Comparison of ENCODE assay signal across 16 mouse cellular contexts in the genomic region with DNA sequence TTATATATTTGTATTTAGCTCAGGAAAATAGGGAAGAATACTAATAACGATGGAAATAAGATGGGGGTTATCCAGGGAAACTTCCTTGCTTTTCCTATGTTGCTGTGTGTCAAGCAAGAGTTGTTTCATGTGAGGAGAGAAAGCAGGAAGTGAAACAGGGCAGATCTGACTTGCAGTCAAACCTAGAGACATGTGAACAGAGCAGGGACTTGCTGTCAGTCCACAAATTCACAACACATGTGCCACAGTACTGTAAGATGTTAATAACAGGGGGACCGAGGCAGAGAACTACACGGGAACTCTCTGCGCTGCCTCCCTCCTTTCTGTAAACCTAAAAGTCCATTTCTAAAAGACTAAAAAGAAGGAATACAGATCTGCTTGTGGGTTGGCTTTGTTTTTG.
A peak's percentile ranks its signal among the peaks of the same experiment; 100 is the strongest.
DNase-seq lines count a peak whose midpoint lies in the region; ATAC-seq and TF ChIP-seq lines count a peak whose summit lies in the region.
"Had no signal": no experiment of that assay in that cellular context is flagged by ENCODE, and none has a peak within 500 bp of the region (broad histone marks: within the 10 kb centered on the region; RNA-seq: fewer than 3 reads in every experiment).

No protein-coding gene starts in this region.

- no peaks in the 10 kb centered on the region for H3K36me3 ChIP-seq in heart, embryonic 11.5 days (ENCODE audit: control insufficient read depth, insufficient read depth, low read length)
- H3K36me3 ChIP-seq in midbrain, embryonic 10.5 days: no peaks in the 10 kb centered on the region
- no peaks in the 10 kb centered on the region for H3K36me3 ChIP-seq in midbrain, postnatal 0 days (ENCODE audit: insufficient read depth, low read length)
- H3K36me3 ChIP-seq in embryonic facial prominence, embryonic 14.5 days (ENCODE audit: control insufficient read depth, insufficient read depth, low read length): no peaks in the 10 kb centered on the region
- H3K36me3 ChIP-seq in myocyte (ENCODE audit: control insufficient read depth, insufficient read depth): no peaks in the 10 kb centered on the region
- H3K36me3 ChIP-seq: neural tube, embryonic 15.5 days had no signal

- no peaks in the 10 kb centered on the region for H3K9me3 ChIP-seq in heart, embryonic 11.5 days (replicated peaks; ENCODE audit: control insufficient read depth, low read length)
- H3K9me3 ChIP-seq in midbrain, embryonic 10.5 days (replicated peaks): no peaks in the 10 kb centered on the region
- H3K9me3 ChIP-seq in midbrain, postnatal 0 days (ENCODE audit: low read length): no peaks in the 10 kb centered on the region
- no peaks in the 10 kb centered on the region for H3K9me3 ChIP-seq in embryonic facial prominence, embryonic 14.5 days (ENCODE audit: control insufficient read depth, low read length)
- H3K9me3 ChIP-seq: neural tube, embryonic 15.5 days had no signal

- peak overlapping the region; percentile 57; the same call in 1 of the 2 replicates for H3K27ac ChIP-seq in heart, embryonic 11.5 days (ENCODE audit: low read depth, low read length)
- H3K27ac ChIP-seq in midbrain, embryonic 10.5 days (replicated peaks): peak overlapping the region; percentile 46; the same call in 1 of the 2 replicates
- H3K27ac ChIP-seq in midbrain, postnatal 0 days (ENCODE audit: low read depth, low read length): no peak overlapping the region
- peak overlapping the region; percentile 70 for H3K27ac ChIP-seq in embryonic facial prominence, embryonic 14.5 days (replicated peaks; ENCODE audit: low read depth, low read length)

- no peak for TF ChIP-seq CTCF in midbrain, postnatal 0 days (IDR thresholded peaks at IDR 0.05)

- H3K4me2 ChIP-seq in heart, embryonic 11.5 days: no peak overlapping the region
- H3K4me2 ChIP-seq in midbrain, postnatal 0 days (ENCODE audit: low read depth, low read length, poor library complexity, severe bottlenecking): no peak overlapping the region
- no peak overlapping the region for H3K4me2 ChIP-seq in embryonic facial prominence, embryonic 14.5 days (ENCODE audit: low read depth, low read length)
- peak overlapping the region; percentile 16 for H3K4me2 ChIP-seq in myocyte (ENCODE audit: low read depth)
- H3K4me2 ChIP-seq: neural tube, embryonic 15.5 days had no signal

- no peak overlapping the region for H3K4me3 ChIP-seq in heart, embryonic 11.5 days (ENCODE audit: low read depth, low read length)
- no peak overlapping the region for H3K4me3 ChIP-seq in midbrain, embryonic 10.5 days
- H3K4me3 ChIP-seq in midbrain, postnatal 0 days (ENCODE audit: low read depth, low read length): no peak overlapping the region
- H3K4me3 ChIP-seq in embryonic facial prominence, embryonic 14.5 days (ENCODE audit: low read depth, low read length): no peak overlapping the region
- no peak overlapping the region for H3K4me3 ChIP-seq in myocyte
- H3K4me3 ChIP-seq: neural tube, embryonic 15.5 days had no signal

- no peak overlapping the region for H3ac ChIP-seq in myocyte (ENCODE audit: control insufficient read depth, insufficient read length)

- no peak for DNase-seq in heart, postnatal 4 days
- DNase-seq in midbrain, embryonic 10.5 days (ENCODE audit: low spot score): no peak
- no peak for DNase-seq in midbrain, postnatal 0 days (ENCODE audit: low spot score)
- no peak for DNase-seq in embryonic facial prominence, embryonic 14.5 days (ENCODE audit: low spot score)
- no peak for DNase-seq in adrenal gland, adult 18-20 months (ENCODE audit: low spot score in 2 of 2)
- DNase-seq in ovary, adult 18-20 months (ENCODE audit: low spot score): no peak
- DNase-seq: adrenal gland, adult 2 months; kidney, adult 11 months; left cerebral cortex, postnatal 4 days; lung, adult 2 months; thymus, postnatal 25 days had no signal

- H3K9ac ChIP-seq in heart, embryonic 11.5 days (ENCODE audit: low read depth, low read length): no peak overlapping the region
- H3K9ac ChIP-seq in midbrain, postnatal 0 days (replicated peaks; ENCODE audit: low read length, poor library complexity, severe bottlenecking): no peak overlapping the region
- no peak overlapping the region for H3K9ac ChIP-seq in embryonic facial prominence, embryonic 14.5 days (ENCODE audit: low read depth, low read length)
- H3K9ac ChIP-seq: neural tube, embryonic 15.5 days had no signal

- H3K27me3 ChIP-seq in heart, embryonic 11.5 days (ENCODE audit: control insufficient read depth, insufficient read depth, low read length): no peaks in the 10 kb centered on the region
- no peaks in the 10 kb centered on the region for H3K27me3 ChIP-seq in midbrain, embryonic 10.5 days (ENCODE audit: low read depth, poor library complexity, severe bottlenecking)
- H3K27me3 ChIP-seq in midbrain, postnatal 0 days (ENCODE audit: insufficient read depth, low read length): no peaks in the 10 kb centered on the region
- no peaks in the 10 kb centered on the region for H3K27me3 ChIP-seq in embryonic facial prominence, embryonic 14.5 days (replicated peaks; ENCODE audit: control insufficient read depth, insufficient read depth, low read length)
- H3K27me3 ChIP-seq in myocyte (ENCODE audit: control insufficient read depth, insufficient read depth, insufficient read length): no peaks in the 10 kb centered on the region
- H3K27me3 ChIP-seq: neural tube, embryonic 15.5 days; Patski had no signal

- no peak for ATAC-seq in heart, embryonic 11.5 days (replicated peaks; ENCODE audit: insufficient number of reproducible peaks, low FRiP score, low TSS enrichment)
- ATAC-seq in midbrain, postnatal 0 days (ENCODE audit: low FRiP score): no peak
- ATAC-seq in embryonic facial prominence, embryonic 14.5 days (ENCODE audit: low read depth): no peak
- ATAC-seq: forebrain, embryonic 14.5 days; Patski had no signal

- H3K4me1 ChIP-seq in heart, embryonic 11.5 days (ENCODE audit: control insufficient read depth, insufficient read depth, low read length): peaks cover 14% of the 10 kb centered on the region
- H3K4me1 ChIP-seq in midbrain, embryonic 10.5 days: peaks cover 26% of the 10 kb centered on the region
- peaks cover 3% of the 10 kb centered on the region; the same call in 1 of the 2 replicates for H3K4me1 ChIP-seq in midbrain, postnatal 0 days (ENCODE audit: insufficient read depth, low read length)
- H3K4me1 ChIP-seq in embryonic facial prominence, embryonic 14.5 days (ENCODE audit: control insufficient read depth, insufficient read depth, low read length): peaks cover 55% of the 10 kb centered on the region

- no peak for TF ChIP-seq POLR2A in myocyte (IDR thresholded peaks at IDR 0.05; ENCODE audit: insufficient read length, low read depth)

- peaks cover 53% of the 10 kb centered on the region for H3K79me2 ChIP-seq in myocyte (ENCODE audit: control insufficient read depth, insufficient read depth)

- WGBS in heart, embryonic 11.5 days (ENCODE audit: insufficient replicate concordance): 74% methylated on average over 4 of the region's 4 CpGs
- WGBS in midbrain, embryonic 10.5 days: 84% methylated on average over 4 of the region's 4 CpGs
- 75% methylated on average over 4 of the region's 4 CpGs for WGBS in midbrain, postnatal 0 days
- WGBS in embryonic facial prominence, embryonic 14.5 days: 35% methylated on average over 4 of the region's 4 CpGs

TF ChIP-seq in myocyte, 11 proteins besides CTCF, POLR2A, EP300 and RAD21:
- TF ChIP-seq MAX (IDR thresholded peaks at IDR 0.05; ENCODE audit: low read depth): no peak
- no peak for TF ChIP-seq CEBPB (IDR thresholded peaks at IDR 0.05; ENCODE audit: insufficient read depth, poor library complexity, severe bottlenecking)
- no peak for TF ChIP-seq MYOG (IDR thresholded peaks at IDR 0.05; ENCODE audit: control insufficient read depth in 1 of 3, insufficient read depth in 1 of 3, insufficient read length in 2 of 3, low read depth in 2 of 3)
- no peak for TF ChIP-seq TCF12 (IDR thresholded peaks at IDR 0.05; ENCODE audit: insufficient read depth, poor library complexity, severe bottlenecking)
- no peak for TF ChIP-seq E2F4 (IDR thresholded peaks at IDR 0.05; ENCODE audit: insufficient read depth)
- no peak for TF ChIP-seq USF1 (IDR thresholded peaks at IDR 0.05; ENCODE audit: low read depth)
- no peak for TF ChIP-seq MYOD1 (IDR thresholded peaks at IDR 0.05; ENCODE audit: control insufficient read depth in 1 of 3, insufficient read length in 2 of 3, low read depth in 2 of 3)
- TF ChIP-seq POLR2AphosphoS2 (IDR thresholded peaks at IDR 0.05; ENCODE audit: insufficient read length, low read depth): no peak
- no peak for TF ChIP-seq REST (IDR thresholded peaks at IDR 0.05; ENCODE audit: insufficient read depth, insufficient read length)
- no peak for TF ChIP-seq SRF (IDR thresholded peaks at IDR 0.05; ENCODE audit: control insufficient read depth, insufficient read length, low read depth)
- no peak for TF ChIP-seq TCF3 (IDR thresholded peaks at IDR 0.05; ENCODE audit: insufficient read length, low read depth)
